Mouse (Mus musculus) heart, adult 2 months (tissue): ENCODE data around the gene Mogs. TPM values are rescaled to one million over a fixed set of nuclear protein-coding genes. Genes with fewer than 3 reads are reported as not detected.

Experiments
- DNase-seq, 2 experiments: peaks; one replicate each; pipeline ENCODE4 v3.0.0; 2021
- H3K27ac ChIP-seq: fragments of 200-600 bp; 2 replicates; pipeline ENCODE4 v1.8.1; 2022
- H3K27me3 ChIP-seq: fragments of 200-500 bp; 2 replicates; pipeline ENCODE4 v1.6.1; 2012; ENCODE audit warnings: mild to moderate bottlenecking, low read length, inconsistent platforms, mixed read lengths; ENCODE audit not compliant: control insufficient read depth, insufficient read depth
- H3K36me3 ChIP-seq: fragments of 200-500 bp; 2 replicates; pipeline ENCODE4 v1.6.1; 2012; ENCODE audit warnings: low read length, inconsistent platforms; ENCODE audit not compliant: control insufficient read depth, insufficient read depth
- H3K4me1 ChIP-seq: fragments of 200-500 bp; 2 replicates; pipeline ENCODE4 v1.6.1; 2011; ENCODE audit warnings: low read length; ENCODE audit not compliant: control insufficient read depth, insufficient read depth
- H3K4me3 ChIP-seq: fragments of 200-600 bp; 2 replicates; pipeline ENCODE4 v1.8.1; 2022
- H3K79me2 ChIP-seq: fragments of 200-500 bp; replicated peaks from 2 replicates; pipeline ENCODE4 v1.6.1; 2012; ENCODE audit warnings: mild to moderate bottlenecking, inconsistent platforms, low read length, moderate library complexity, mixed read lengths; ENCODE audit not compliant: control insufficient read depth, insufficient read depth
- H3K9ac ChIP-seq: fragments of 200-500 bp; 2 replicates; pipeline ENCODE4 v1.6.1; 2012; ENCODE audit warnings: low read depth, mild to moderate bottlenecking, control low read depth, inconsistent platforms, low read length, mixed read lengths
- CTCF ChIP-seq: fragments of 200-600 bp; IDR thresholded peaks from 2 replicates; pipeline ENCODE4 v1.8.1; 2022; ENCODE audit warnings: antibody characterized with exemption, mild to moderate bottlenecking, moderate library complexity
- EP300 ChIP-seq: fragments of 200-500 bp; IDR thresholded peaks from 2 replicates; pipeline ENCODE4 v1.6.1; 2011; ENCODE audit warnings: low read depth, low read length, control low read depth; ENCODE audit not compliant: insufficient read depth
- POLR2A ChIP-seq: fragments of 200-500 bp; IDR thresholded peaks from 2 replicates; pipeline ENCODE4 v1.6.1; 2011; ENCODE audit warnings: mild to moderate bottlenecking, low read depth, low read length, control low read depth; ENCODE audit not compliant: insufficient read depth
- WGBS: fragments of 180-500 bp; shearing (Covaris S2); methylation state at CpG from one replicate; pipeline ENCODE4 v1.1.7; 2018; 5-methylcytosine and 5-hydroxymethylcytosine counted together
- intact Hi-C: fragments of 180-260 bp; cut with DNase I; formaldehyde crosslinking; loops from one replicate; pipeline ENCODE4 v1.15.1; 2025
- polyA plus RNA-seq: library from polyadenylated mRNA; depleted of rRNA; stranded (reverse); fragments of >200 nt; gene quantifications from 2 replicates; pipeline ENCODE4 v1.2.3, GENCODE M21; 2012
- total RNA-seq, 2 experiments: library from RNA; stranded (reverse); gene quantifications; 2 replicates each; pipeline ENCODE4 v1.2.3; 2021

Mogs gene
- total and polyA plus RNA-seq, 3 experiments: 7.2 to 13.9 (median 9.9) TPM

GRCm38 (mm10) chr6:83087205-83087925 is 27.9 kb upstream of the Mogs start:
- intact Hi-C loops: no loop called here
- under 1% methylated on average over 47 of the region's 47 CpGs for WGBS
- Histone ChIP-seq H3K4me1 (no peaks in the 10 kb centered on the region), H3K27me3 (no peaks in the 10 kb centered on the region), H3K9ac (peak overlapping the region; percentile 73), H3K36me3 (no peaks in the 10 kb centered on the region), H3K79me2 (no peaks in the 10 kb centered on the region), H3K4me3 (peak overlapping the region; percentile 64), H3K27ac (peak overlapping the region; percentile 76)
- DNase-seq: peak; percentile 51 to 66
- TF ChIP-seq POLR2A (no peak), EP300 (no peak), CTCF (no peak)

GRCm38 (mm10) chr6:83087926-83088260 is 27.4 kb upstream of the Mogs start:
- peak overlapping the region; percentile 73 for H3K9ac ChIP-seq
- DNase-seq: no peak
- no peak for TF ChIP-seq CTCF
- TF ChIP-seq EP300: no peak
- TF ChIP-seq POLR2A: no peak
- peaks cover 2% of the 10 kb centered on the region for H3K4me1 ChIP-seq
- H3K36me3 ChIP-seq: no peaks in the 10 kb centered on the region
- peak overlapping the region; percentile 64 for H3K4me3 ChIP-seq
- 25% methylated on average over 9 of the region's 9 CpGs for WGBS
- H3K79me2 ChIP-seq: no peaks in the 10 kb centered on the region
- intact Hi-C loops: no loop called here
- peak overlapping the region; percentile 76 for H3K27ac ChIP-seq
- H3K27me3 ChIP-seq: no peaks in the 10 kb centered on the region

GRCm38 (mm10) chr6:83092416-83093127 is 22.7 kb upstream of the Mogs start:
- Histone ChIP-seq H3K27me3 (no peaks in the 10 kb centered on the region), H3K4me1 (peaks cover 2% of the 10 kb centered on the region), H3K27ac (no peak overlapping the region), H3K79me2 (no peaks in the 10 kb centered on the region), H3K9ac (no peak overlapping the region), H3K36me3 (no peaks in the 10 kb centered on the region), H3K4me3 (no peak overlapping the region)
- WGBS: 16% methylated on average over 6 of the region's 6 CpGs
- intact Hi-C loops: no loop called here
- DNase-seq: no peak
- TF ChIP-seq EP300 (no peak), CTCF (no peak), POLR2A (no peak)

- Histone ChIP-seq H3K4me3 (no peak overlapping the region), H3K4me1 (peaks cover 3% of the 10 kb centered on the region), H3K36me3 (no peaks in the 10 kb centered on the region), H3K79me2 (no peaks in the 10 kb centered on the region), H3K27me3 (no peaks in the 10 kb centered on the region), H3K9ac (no peak overlapping the region), H3K27ac (no peak overlapping the region)
- TF ChIP-seq POLR2A (no peak), CTCF (no peak), EP300 (no peak)
- intact Hi-C loops: no loop called here
- DNase-seq: no peak
- WGBS: 48% methylated on average over 6 of the region's 6 CpGs
Observed at GRCm38 (mm10) chr6:83095968-83096367, 19.3 kb upstream of the Mogs start.

GRCm38 (mm10) chr6:83098411-83098810 is 16.9 kb upstream of the Mogs start:
- no peaks in the 10 kb centered on the region for H3K36me3 ChIP-seq
- 68% methylated on average over 2 of the region's 2 CpGs for WGBS
- DNase-seq: no peak
- no peak overlapping the region for H3K4me3 ChIP-seq
- H3K4me1 ChIP-seq: peaks cover 4% of the 10 kb centered on the region
- TF ChIP-seq POLR2A (no peak), EP300 (no peak), CTCF (no peak)
- no peak overlapping the region for H3K27ac ChIP-seq
- no peaks in the 10 kb centered on the region for H3K79me2 ChIP-seq
- intact Hi-C loops: no loop called here
- no peak overlapping the region for H3K9ac ChIP-seq
- no peaks in the 10 kb centered on the region for H3K27me3 ChIP-seq

GRCm38 (mm10) chr6:83101316-83101687 is 14.0 kb upstream of the Mogs start, which contains the start of the genes Ccdc142 and Gm42688:
Gene Ccdc142, plus strand, starts transcription at chr6:83101601.
Gene Gm42688, plus strand, starts transcription at chr6:83101617.
- H3K27me3 ChIP-seq: no peaks in the 10 kb centered on the region
- no peaks in the 10 kb centered on the region for H3K79me2 ChIP-seq
- peak; percentile 89 to 92 for DNase-seq
- peaks cover 4% of the 10 kb centered on the region for H3K4me1 ChIP-seq
- H3K4me3 ChIP-seq: peak within 1 kb of the TSS; percentile 72
- peak within 1 kb of the TSS; percentile 89 for H3K27ac ChIP-seq
- peak within 1 kb of the TSS; percentile 91 for H3K9ac ChIP-seq
- intact Hi-C loops: loop anchor here (1.0 to 10.0 kb wide), 2 partner anchors 105 to 163 kb away; no protein-coding TSS in a partner anchor
- peak; percentile 68 for TF ChIP-seq CTCF
- peak; percentile 68 for TF ChIP-seq POLR2A
- TF ChIP-seq EP300: peak; percentile 64; the same call in 1 of the 2 replicates
- under 1% methylated on average over 25 of the region's 25 CpGs for WGBS
- no peaks in the 10 kb centered on the region for H3K36me3 ChIP-seq
